Mouse (Mus musculus) liver, adult 2 months (tissue): Measurements from ENCODE around the gene Phf1.

Source experiments
- CTCF ChIP-seq: fragments of 200-500 bp; IDR thresholded peaks from 2 replicates; pipeline ENCODE4 v1.5.1; 2011; ENCODE audit warnings: low read depth, low read length, control low read depth
- POLR2A ChIP-seq: fragments of 200-500 bp; IDR thresholded peaks from 2 replicates; pipeline ENCODE4 v1.6.1; 2011; ENCODE audit warnings: low read length, control low read depth; ENCODE audit not compliant: insufficient read depth; ENCODE audit errors: extremely low read depth

- TF ChIP-seq CTCF (no peak), POLR2A (no peak)
Observed at GRCm38 (mm10) chr17:26933885-26934827, 1.3 kb downstream of the Phf1 start.
